Mouse (Mus musculus): Measurements from ENCODE around the gene Fam83g. TPM values are rescaled to one million over a fixed set of nuclear protein-coding genes. Genes with fewer than 3 reads are reported as not detected.

The Fam83g gene
- polyA plus RNA-seq, 1 experiment from 2014 or later = 20.7 TPM

DNA sequence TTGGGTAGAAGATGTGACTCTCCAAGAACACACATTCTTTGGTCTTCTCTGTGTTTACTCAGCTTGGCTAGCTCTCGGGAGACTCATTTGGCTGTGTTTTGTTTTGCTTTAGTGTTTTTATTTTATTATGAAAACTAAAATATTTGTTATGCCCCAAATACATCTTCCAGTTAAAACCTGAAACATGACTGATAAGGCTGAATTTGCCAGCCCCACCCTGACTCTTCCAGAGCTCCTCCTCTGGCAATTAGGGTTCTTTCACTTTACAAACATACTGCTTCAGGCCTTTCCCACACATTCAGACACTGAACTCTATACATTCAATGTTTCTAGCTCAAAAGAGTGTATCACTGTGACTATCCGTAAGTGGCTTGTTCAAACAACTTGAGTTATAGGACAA is 73.3 kb downstream of the Fam83g start:
- no peaks in the 10 kb centered on the region for H3K9me3 ChIP-seq (ENCODE audit: control insufficient read depth)

More for the DNA sequence above, 73.3 kb downstream of the Fam83g start:
- no peak for TF ChIP-seq CTCF (IDR thresholded peaks at IDR 0.05; ENCODE audit: low read depth)
- no peak for ATAC-seq
- no peaks in the 10 kb centered on the region; the same call in 1 of the 2 replicates for H3K4me1 ChIP-seq (replicated peaks; ENCODE audit: control insufficient read depth, insufficient read depth, low read length)
- H3K4me2 ChIP-seq (replicated peaks; ENCODE audit: low read depth) = no peak overlapping the region
- no peak overlapping the region for H3K27ac ChIP-seq (ENCODE audit: low read depth, low read length)
- 66% methylated on average over 2 of the region's 2 CpGs for WGBS
- no peak overlapping the region for H3K9ac ChIP-seq (ENCODE audit: low read depth, low read length)
- H3K4me3 ChIP-seq (ENCODE audit: low read depth, low read length) = no peak overlapping the region
- H3K27me3 ChIP-seq (replicated peaks; ENCODE audit: control insufficient read depth, insufficient read depth, low read length) = no peaks in the 10 kb centered on the region
- H3K36me3 ChIP-seq (ENCODE audit: control insufficient read depth, insufficient read depth) = peaks cover 36% of the 10 kb centered on the region

Other genes starting within 250 kb of the Fam83g start
- gene Rnf112, start 230.0 kb upstream of the Fam83g start, polyA plus RNA-seq (2015; fragmentation: Nextera tagmentation; extraction: Ambion mirVana) = 0.56 and 0.69 TPM in 2 replicates
- 78.2 and 97.0 TPM in 2 replicates for gene Mfap4, start 198.7 kb upstream of the Fam83g start, polyA plus RNA-seq (2015; fragmentation: Nextera tagmentation; extraction: Ambion mirVana)
- gene Mapk7, start 189.7 kb upstream of the Fam83g start, polyA plus RNA-seq (2015; fragmentation: Nextera tagmentation; extraction: Ambion mirVana) = 14.5 and 16.2 TPM in 2 replicates
- 6.1 TPM in 2 replicates for gene B9d1, start 178.9 kb upstream of the Fam83g start, polyA plus RNA-seq (2015; fragmentation: Nextera tagmentation; extraction: Ambion mirVana)
- gene Epn2, start 104.4 kb upstream of the Fam83g start, polyA plus RNA-seq (2015; fragmentation: Nextera tagmentation; extraction: Ambion mirVana) = 13.5 and 14.4 TPM in 2 replicates
- 3.7 and 3.9 TPM in 2 replicates for gene Grap, start 30.8 kb upstream of the Fam83g start, polyA plus RNA-seq (2015; fragmentation: Nextera tagmentation; extraction: Ambion mirVana)
- gene Slc5a10, start 36.7 kb downstream of the Fam83g start, polyA plus RNA-seq (2015; fragmentation: Nextera tagmentation; extraction: Ambion mirVana) = 0.08 and 0.13 TPM in 2 replicates
- 15.1 and 16.8 TPM in 2 replicates for gene Prpsap2, start 78.0 kb downstream of the Fam83g start, polyA plus RNA-seq (2015; fragmentation: Nextera tagmentation; extraction: Ambion mirVana)
- gene Ulk2, start 171.0 kb downstream of the Fam83g start, polyA plus RNA-seq (2015; fragmentation: Nextera tagmentation; extraction: Ambion mirVana) = 5.2 and 5.3 TPM in 2 replicates
- 6.8 and 8.5 TPM in 2 replicates for gene Akap10, start 246.2 kb downstream of the Fam83g start, polyA plus RNA-seq (2015; fragmentation: Nextera tagmentation; extraction: Ambion mirVana)